Mouse (Mus musculus) lung, postnatal 0 days (tissue): ENCODE measurements around the gene Sapcd1.

Experiments
- CTCF ChIP-seq: IDR thresholded peaks from 2 replicates; pipeline ENCODE4 v1.5.1; 2016; ENCODE audit warnings: antibody characterized with exemption, mild to moderate bottlenecking
- EP300 ChIP-seq: IDR thresholded peaks from 2 replicates; pipeline ENCODE4 v1.6.1; 2016; ENCODE audit warnings: antibody characterized with exemption, mild to moderate bottlenecking, control low read depth

- peak; percentile 40 for TF ChIP-seq CTCF
- TF ChIP-seq EP300, result no peak
Measured at GRCm38 (mm10) chr17:35064951-35065947, 37.4 kb upstream of the Sapcd1 start, which contains the start of gene Ly6g6c.
